Mouse (Mus musculus) bone marrow, adult 2 months (tissue): ENCODE data around the gene Prl2c3.
"Not testable (repeated sequence)": the region's sequence is repeated elsewhere in the genome, so short reads cannot be mapped to it uniquely, and the experiment has no call there.

Experiments
- CTCF ChIP-seq: fragments of 200-500 bp; IDR thresholded peaks from 2 replicates; pipeline ENCODE4 v1.5.1; 2011; ENCODE audit warnings: low read length, control low read depth; ENCODE audit not compliant: control insufficient read depth, insufficient read depth
- POLR2A ChIP-seq: fragments of 200-500 bp; IDR thresholded peaks from 2 replicates; pipeline ENCODE4 v1.6.1; 2011; ENCODE audit warnings: low read depth, mild to moderate bottlenecking, control low read depth, low read length, borderline replicate concordance; ENCODE audit not compliant: control insufficient read depth

DNA sequence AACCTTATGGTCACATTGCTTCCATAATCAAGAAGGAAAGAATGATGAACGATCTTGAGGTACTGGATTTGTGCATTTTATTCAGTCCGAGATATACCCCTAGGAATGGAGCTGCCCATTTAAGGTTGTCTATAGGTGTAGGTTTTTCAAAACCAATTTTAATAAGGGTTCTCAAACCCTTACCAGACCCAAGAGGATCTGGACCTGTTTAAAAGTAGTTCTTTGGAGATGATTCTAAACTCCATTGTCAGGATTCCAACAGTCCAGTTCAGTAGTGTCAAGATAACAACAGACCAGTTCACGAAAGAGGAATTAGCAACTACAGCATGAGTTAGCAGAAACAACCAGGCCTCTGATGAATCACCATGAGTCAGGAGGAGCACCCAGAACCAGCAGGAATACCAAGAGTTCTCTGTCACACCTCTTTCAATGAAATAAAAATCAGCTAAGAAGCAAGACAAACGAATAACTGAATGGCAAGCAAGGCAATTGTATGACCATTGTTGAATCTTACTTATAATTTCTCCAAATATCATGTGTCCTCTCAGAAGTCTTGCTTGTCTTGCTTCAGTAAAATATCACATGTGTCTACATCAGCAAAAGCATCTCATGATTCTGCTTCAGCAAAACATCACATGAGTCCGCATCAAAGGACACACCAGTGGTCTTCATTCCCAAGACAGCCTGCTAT is 14.0 kb upstream of the Prl2c3 start:
- TF ChIP-seq POLR2A, CTCF: not testable (repeated sequence)
